Mouse (Mus musculus): ENCODE results near the gene Eepd1. TPM values are rescaled to one million over a fixed set of nuclear protein-coding genes. Genes with fewer than 3 reads are reported as not detected.

Gene Eepd1
- polyA plus RNA-seq, 2 experiments, result 2.3 to 4.4 TPM

- Histone ChIP-seq H3K36me3 (replicated peaks; ENCODE audit: control insufficient read depth, insufficient read depth, low read depth) (no peaks in the 10 kb centered on the region), H3K4me2 (ENCODE audit: low read depth) (no peak overlapping the region), H3K27ac (no peak overlapping the region), H3K4me3 (ENCODE audit: insufficient read depth in 1 of 2, low read depth in 2 of 2, low read length in 2 of 2) (no peak overlapping the region), H3K27me3 (ENCODE audit: control insufficient read depth, insufficient read depth, low read length) (no peaks in the 10 kb centered on the region), H3K4me1 (replicated peaks; ENCODE audit: control insufficient read depth in 2 of 2, insufficient read depth in 2 of 2, low read length in 1 of 2) (peaks cover 0 to 5% of the 10 kb centered on the region in 2 experiments; a peak in 1 of 4 replicates), H3K9ac (replicated peaks) (no peak overlapping the region), H3K9me3 (ENCODE audit: control insufficient read depth, low read length) (no peaks in the 10 kb centered on the region)
- DNase-seq (ENCODE audit: low read depth in 3 of 3, low spot score in 3 of 3) (no peak), ATAC-seq (ENCODE audit: insufficient read depth) (no peak)
- TF ChIP-seq EP300 (IDR thresholded peaks at IDR 0.05; ENCODE audit: low read depth) (no peak), CTCF (IDR thresholded peaks at IDR 0.05; ENCODE audit: low read depth) (no peak)
These were observed 45.6 kb downstream of the Eepd1 start for GRCm38 (mm10) chr9:25526927-25527337.

- 61% methylated on average over 7 of the region's 7 CpGs for WGBS (ENCODE audit: insufficient replicate concordance)
- ATAC-seq (ENCODE audit: insufficient read depth) (no peak), DNase-seq (ENCODE audit: low read depth in 3 of 3, low spot score in 3 of 3) (no peak)
- Histone ChIP-seq H3K27ac (no peak overlapping the region), H3K4me2 (ENCODE audit: low read depth) (no peak overlapping the region), H3K4me1 (replicated peaks; ENCODE audit: control insufficient read depth in 2 of 2, insufficient read depth in 2 of 2, low read length in 1 of 2) (peaks cover 0 to 5% of the 10 kb centered on the region in 2 experiments; a peak in 1 of 4 replicates), H3K9ac (replicated peaks) (no peak overlapping the region), H3K9me3 (ENCODE audit: control insufficient read depth, low read length) (no peaks in the 10 kb centered on the region), H3K27me3 (ENCODE audit: control insufficient read depth, insufficient read depth, low read length) (no peaks in the 10 kb centered on the region), H3K4me3 (ENCODE audit: insufficient read depth in 1 of 2, low read depth in 2 of 2, low read length in 2 of 2) (no peak overlapping the region), H3K36me3 (replicated peaks; ENCODE audit: control insufficient read depth, insufficient read depth, low read depth) (no peaks in the 10 kb centered on the region)
- TF ChIP-seq EP300 (IDR thresholded peaks at IDR 0.05; ENCODE audit: low read depth), result no peak
- TF ChIP-seq CTCF (IDR thresholded peaks at IDR 0.05; ENCODE audit: low read depth), result no peak
These were observed 46.2 kb downstream of the Eepd1 start for GRCm38 (mm10) chr9:25527359-25528038.

- Histone ChIP-seq H3K36me3 (replicated peaks; ENCODE audit: control insufficient read depth, insufficient read depth, low read depth) (no peaks in the 10 kb centered on the region), H3K27me3 (ENCODE audit: control insufficient read depth, insufficient read depth, low read length) (no peaks in the 10 kb centered on the region), H3K9ac (replicated peaks) (no peak overlapping the region), H3K4me2 (ENCODE audit: low read depth) (no peak overlapping the region), H3K4me3 (ENCODE audit: insufficient read depth in 1 of 2, low read depth in 2 of 2, low read length in 2 of 2) (no peak overlapping the region), H3K9me3 (ENCODE audit: control insufficient read depth, low read length) (no peaks in the 10 kb centered on the region), H3K4me1 (replicated peaks; ENCODE audit: control insufficient read depth in 2 of 2, insufficient read depth in 2 of 2, low read length in 1 of 2) (peaks cover 0 to under 1% of the 10 kb centered on the region in 2 experiments; a peak in 1 of 4 replicates), H3K27ac (no peak overlapping the region)
- TF ChIP-seq CTCF (IDR thresholded peaks at IDR 0.05; ENCODE audit: low read depth) (no peak), EP300 (IDR thresholded peaks at IDR 0.05; ENCODE audit: low read depth) (no peak)
- no peak for ATAC-seq (ENCODE audit: insufficient read depth)
- 69% methylated on average over 1 of the region's 1 CpGs for WGBS (ENCODE audit: insufficient replicate concordance)
- DNase-seq (ENCODE audit: low read depth in 3 of 3, low spot score in 3 of 3), result no peak
These were observed 50.3 kb downstream of the Eepd1 start for GRCm38 (mm10) chr9:25531627-25532026.

- H3K9ac ChIP-seq (replicated peaks), result no peak overlapping the region
- ATAC-seq (ENCODE audit: insufficient read depth) (no peak), DNase-seq (ENCODE audit: low read depth in 3 of 3, low spot score in 3 of 3) (no peak)
- no peaks in the 10 kb centered on the region for H3K36me3 ChIP-seq (replicated peaks; ENCODE audit: control insufficient read depth, insufficient read depth, low read depth)
- no peaks in the 10 kb centered on the region for H3K4me1 ChIP-seq (replicated peaks; ENCODE audit: control insufficient read depth in 2 of 2, insufficient read depth in 2 of 2, low read length in 1 of 2)
- no peaks in the 10 kb centered on the region for H3K9me3 ChIP-seq (ENCODE audit: control insufficient read depth, low read length)
- TF ChIP-seq EP300 (IDR thresholded peaks at IDR 0.05; ENCODE audit: low read depth), result no peak
- TF ChIP-seq CTCF (IDR thresholded peaks at IDR 0.05; ENCODE audit: low read depth), result no peak
- WGBS (ENCODE audit: insufficient replicate concordance), result 40% methylated on average over 3 of the region's 3 CpGs
- no peaks in the 10 kb centered on the region for H3K27me3 ChIP-seq (ENCODE audit: control insufficient read depth, insufficient read depth, low read length)
- H3K4me2 ChIP-seq (ENCODE audit: low read depth), result no peak overlapping the region
- no peak overlapping the region for H3K4me3 ChIP-seq (ENCODE audit: insufficient read depth in 1 of 2, low read depth in 2 of 2, low read length in 2 of 2)
- H3K27ac ChIP-seq, result no peak overlapping the region
These were observed 50.8 kb downstream of the Eepd1 start for GRCm38 (mm10) chr9:25532105-25532504.

GRCm38 (mm10) chr9:25535487-25535886, 54.1 kb downstream of the Eepd1 start:
- no peaks in the 10 kb centered on the region for H3K9me3 ChIP-seq (ENCODE audit: control insufficient read depth, low read length)
- WGBS (ENCODE audit: insufficient replicate concordance), result 47% methylated on average over 3 of the region's 3 CpGs
- DNase-seq (ENCODE audit: low read depth in 3 of 3, low spot score in 3 of 3) (no peak), ATAC-seq (ENCODE audit: insufficient read depth) (no peak)
- no peak for TF ChIP-seq EP300 (IDR thresholded peaks at IDR 0.05; ENCODE audit: low read depth)
- TF ChIP-seq CTCF (IDR thresholded peaks at IDR 0.05; ENCODE audit: low read depth), result no peak
- no peak overlapping the region for H3K4me2 ChIP-seq (ENCODE audit: low read depth)
- no peak overlapping the region for H3K27ac ChIP-seq
- no peak overlapping the region for H3K9ac ChIP-seq (replicated peaks)
- H3K36me3 ChIP-seq (replicated peaks; ENCODE audit: control insufficient read depth, insufficient read depth, low read depth), result no peaks in the 10 kb centered on the region
- no peaks in the 10 kb centered on the region for H3K27me3 ChIP-seq (ENCODE audit: control insufficient read depth, insufficient read depth, low read length)
- H3K4me1 ChIP-seq (replicated peaks; ENCODE audit: control insufficient read depth in 2 of 2, insufficient read depth in 2 of 2, low read length in 1 of 2), result no peaks in the 10 kb centered on the region
- H3K4me3 ChIP-seq (ENCODE audit: insufficient read depth in 1 of 2, low read depth in 2 of 2, low read length in 2 of 2), result no peak overlapping the region
